Mouse (Mus musculus) liver, adult 2 months (tissue): Measurements from ENCODE around the gene Nup160.

ENCODE experiments used
- CTCF ChIP-seq: fragments of 200-500 bp; IDR thresholded peaks from 2 replicates; pipeline ENCODE4 v1.5.1; 2011; ENCODE audit warnings: low read depth, low read length, control low read depth
- POLR2A ChIP-seq: fragments of 200-500 bp; IDR thresholded peaks from 2 replicates; pipeline ENCODE4 v1.6.1; 2011; ENCODE audit warnings: low read length, control low read depth; ENCODE audit not compliant: insufficient read depth; ENCODE audit errors: extremely low read depth

- TF ChIP-seq POLR2A (no peak), CTCF (no peak)
Observed at GRCm38 (mm10) chr2:90639747-90640699, 37.0 kb upstream of the Nup160 start.
